Mouse (Mus musculus): ENCODE results near the gene Hspb6. TPM values are rescaled to one million over a fixed set of nuclear protein-coding genes. Genes with fewer than 3 reads are reported as not detected.

The Hspb6 gene
- polyA plus RNA-seq, 1 experiment: 74.3 TPM

DNA sequence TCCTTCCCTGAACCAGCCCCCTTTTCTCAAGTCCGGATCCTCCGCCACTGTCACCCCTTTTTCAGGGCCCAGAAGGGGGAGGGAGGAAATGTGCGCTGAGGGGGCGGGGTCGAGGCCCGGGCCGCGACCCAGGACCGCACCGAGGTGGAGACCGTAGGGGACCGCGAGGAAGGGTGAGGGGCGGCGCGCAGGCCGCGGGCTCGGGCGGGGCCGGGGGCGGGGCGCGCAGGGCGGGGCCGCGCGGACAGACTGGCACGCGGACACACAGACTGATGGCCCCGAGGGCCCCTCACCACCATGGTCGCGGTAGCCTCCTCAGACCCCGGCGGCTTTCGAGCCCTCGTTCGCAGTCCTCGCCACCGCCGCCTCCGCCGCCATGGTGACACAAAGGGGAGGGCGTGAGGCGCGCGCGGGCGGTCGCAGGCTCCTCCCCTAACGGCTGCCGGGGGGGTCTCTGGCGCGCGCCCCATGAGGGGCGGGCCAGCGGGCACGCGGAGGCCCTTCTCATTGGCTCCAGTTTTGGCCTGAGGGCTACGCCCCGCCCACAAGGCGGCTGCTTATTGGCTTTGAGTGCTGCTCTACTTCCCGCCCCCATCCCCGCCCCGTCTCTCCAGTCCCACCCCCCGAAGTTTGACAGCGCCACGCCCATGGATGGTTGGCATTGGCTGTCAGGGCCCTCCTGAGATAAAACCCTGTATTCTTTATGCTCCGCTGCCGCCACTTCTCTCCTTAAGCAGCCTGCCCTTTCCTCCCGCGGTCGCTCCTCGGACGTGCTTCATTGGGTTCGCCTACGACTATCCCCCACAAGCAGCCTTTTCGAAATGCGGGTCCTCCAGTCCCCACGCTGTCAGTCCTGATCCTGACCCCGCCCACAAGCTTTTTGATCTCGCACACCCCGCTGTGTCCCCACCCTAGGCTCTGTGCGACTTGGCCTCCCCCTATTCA is 17.1 kb upstream of the Hspb6 start, which contains the start of gene Arhgap33:
Gene Arhgap33 (minus strand): TSS at position 428 of the 945 bp plus-strand sequence.
- peaks cover 3% of the 10 kb centered on the region for H3K36me3 ChIP-seq (ENCODE audit: control insufficient read depth, insufficient read depth, low read length)
- H3K4me1 ChIP-seq (ENCODE audit: control insufficient read depth, insufficient read depth, low read length): peaks cover 17% of the 10 kb centered on the region
- H3K4me3 ChIP-seq (ENCODE audit: control insufficient read depth, low read depth, low read length): peak within 1 kb of the TSS; percentile 95
- H3K27me3 ChIP-seq (ENCODE audit: control insufficient read depth, insufficient read depth, low read length): no peaks in the 10 kb centered on the region
- H3K27ac ChIP-seq (ENCODE audit: control insufficient read depth, insufficient read depth, low read depth, low read length): peak within 1 kb of the TSS; percentile 91
- TF ChIP-seq CTCF (IDR thresholded peaks at IDR 0.05; ENCODE audit: control insufficient read depth, insufficient read depth, insufficient replicate concordance, low read depth, low read length) (no peak), POLR2A (IDR thresholded peaks at IDR 0.05; ENCODE audit: control insufficient read depth, low read depth, low read length) (0 out of 2 replicates have a peak, but pooled peaks have one; percentile 35)

DNA sequence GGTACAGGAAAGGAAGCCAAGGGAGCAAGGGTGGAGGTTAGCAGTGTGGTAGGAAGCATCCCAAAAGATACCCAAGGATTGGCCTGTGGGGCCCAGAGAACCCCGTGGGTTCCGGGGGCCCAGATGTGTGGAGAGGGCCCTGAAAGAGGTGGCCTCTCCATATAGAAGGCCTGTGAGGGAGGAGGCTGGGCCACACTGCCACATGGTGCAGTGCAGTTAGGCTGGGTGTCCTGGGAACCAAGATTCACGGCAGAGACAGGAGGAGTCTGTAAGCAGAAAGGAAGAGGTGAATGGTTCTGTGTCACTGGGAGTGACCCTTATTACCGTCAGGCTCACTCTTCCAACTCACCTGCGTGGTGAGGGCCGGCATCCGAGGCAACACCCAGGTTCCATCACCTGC is 11.4 kb upstream of the Hspb6 start:
- Histone ChIP-seq H3K36me3 (ENCODE audit: control insufficient read depth, insufficient read depth, low read length) (no peaks in the 10 kb centered on the region), H3K4me3 (ENCODE audit: control insufficient read depth, low read depth, low read length) (no peak overlapping the region)
- TF ChIP-seq CTCF (IDR thresholded peaks at IDR 0.05; ENCODE audit: control insufficient read depth, insufficient read depth, insufficient replicate concordance, low read depth, low read length) (no peak), POLR2A (IDR thresholded peaks at IDR 0.05; ENCODE audit: control insufficient read depth, low read depth, low read length) (no peak)

DNA sequence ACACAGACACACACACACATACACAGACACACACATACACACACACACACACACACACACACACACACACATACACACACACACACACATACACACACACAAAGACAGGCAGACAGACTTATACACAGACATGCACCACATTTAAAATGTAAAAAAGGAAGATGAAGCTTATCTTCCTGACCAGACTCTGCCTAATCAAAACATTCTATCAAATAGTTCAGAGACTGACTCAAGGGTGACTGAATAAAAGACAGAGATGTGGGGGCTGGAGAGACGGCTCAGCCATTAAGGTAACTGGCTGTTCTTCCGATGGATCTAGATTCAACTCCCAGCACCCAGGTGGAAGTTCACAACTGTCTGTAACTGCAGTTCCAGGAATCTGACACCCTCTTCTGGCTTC is 7.7 kb upstream of the Hspb6 start:
- no peaks in the 10 kb centered on the region for H3K36me3 ChIP-seq (ENCODE audit: control insufficient read depth, insufficient read depth, low read length)

More for the DNA sequence above, 11.4 kb upstream of the Hspb6 start:
- Histone ChIP-seq H3K27me3 (ENCODE audit: control insufficient read depth, insufficient read depth, low read length) (no peaks in the 10 kb centered on the region), H3K27ac (ENCODE audit: control insufficient read depth, insufficient read depth, low read depth, low read length) (no peak overlapping the region), H3K4me1 (ENCODE audit: control insufficient read depth, insufficient read depth, low read length) (peaks cover 3% of the 10 kb centered on the region)

DNA sequence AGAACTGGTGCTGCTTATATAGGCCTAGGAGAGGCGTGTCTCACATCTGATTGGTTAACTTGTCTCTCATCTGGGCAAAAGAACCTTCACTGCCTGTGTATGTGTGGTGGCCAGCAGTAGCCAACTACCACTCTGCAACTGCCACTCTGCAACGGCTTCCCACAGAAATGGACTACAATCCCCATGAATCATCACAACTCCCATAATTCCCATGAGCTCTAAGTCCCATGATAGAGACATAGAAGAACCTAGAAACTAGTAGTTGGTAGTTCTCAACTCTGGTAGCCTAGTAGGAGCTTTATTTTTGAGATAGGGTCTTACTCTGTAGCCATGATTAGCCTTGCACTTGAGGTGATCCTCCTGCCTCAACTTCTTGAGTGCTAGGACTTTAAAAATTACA is 2.1 kb upstream of the Hspb6 start:
- H3K27ac ChIP-seq (ENCODE audit: control insufficient read depth, insufficient read depth, low read depth, low read length): no peak overlapping the region
- no peaks in the 10 kb centered on the region for H3K27me3 ChIP-seq (ENCODE audit: control insufficient read depth, insufficient read depth, low read length)
- H3K36me3 ChIP-seq (ENCODE audit: control insufficient read depth, insufficient read depth, low read length): no peaks in the 10 kb centered on the region
- no peak for TF ChIP-seq CTCF (IDR thresholded peaks at IDR 0.05; ENCODE audit: control insufficient read depth, insufficient read depth, insufficient replicate concordance, low read depth, low read length)
- TF ChIP-seq POLR2A (IDR thresholded peaks at IDR 0.05; ENCODE audit: control insufficient read depth, low read depth, low read length): no peak
- H3K4me1 ChIP-seq (ENCODE audit: control insufficient read depth, insufficient read depth, low read length): peaks cover 18% of the 10 kb centered on the region
- no peak overlapping the region for H3K4me3 ChIP-seq (ENCODE audit: control insufficient read depth, low read depth, low read length)

More for the DNA sequence above, 7.7 kb upstream of the Hspb6 start:
- no peak for TF ChIP-seq POLR2A (IDR thresholded peaks at IDR 0.05; ENCODE audit: control insufficient read depth, low read depth, low read length)
- TF ChIP-seq CTCF (IDR thresholded peaks at IDR 0.05; ENCODE audit: control insufficient read depth, insufficient read depth, insufficient replicate concordance, low read depth, low read length): no peak
- no peak overlapping the region for H3K27ac ChIP-seq (ENCODE audit: control insufficient read depth, insufficient read depth, low read depth, low read length)
- H3K4me3 ChIP-seq (ENCODE audit: control insufficient read depth, low read depth, low read length): no peak overlapping the region
- peaks cover 3% of the 10 kb centered on the region; the same call in 1 of the 2 replicates for H3K4me1 ChIP-seq (ENCODE audit: control insufficient read depth, insufficient read depth, low read length)
- no peaks in the 10 kb centered on the region for H3K27me3 ChIP-seq (ENCODE audit: control insufficient read depth, insufficient read depth, low read length)

DNA sequence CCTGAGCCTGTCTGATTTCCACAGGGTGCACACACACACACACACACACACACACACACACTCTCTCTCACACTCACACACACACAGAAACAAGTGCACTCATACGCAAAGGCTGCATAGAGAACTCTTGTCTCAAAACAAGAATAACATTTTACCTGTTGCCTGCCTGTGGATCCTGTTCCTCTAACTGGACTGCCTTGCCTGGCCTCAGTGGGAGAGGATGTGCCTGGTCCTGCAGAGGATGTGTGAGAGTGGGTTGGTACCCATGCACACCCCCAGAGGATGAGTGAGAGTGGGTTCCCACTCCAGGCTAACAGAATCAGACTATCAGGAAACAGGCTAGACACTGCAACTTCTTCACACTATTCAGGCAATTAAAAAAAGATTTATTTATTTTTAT is 1.4 kb upstream of the Hspb6 start:
- Histone ChIP-seq H3K4me3 (ENCODE audit: control insufficient read depth, low read depth, low read length) (peak overlapping the region; percentile 31; the same call in 1 of the 2 replicates), H3K36me3 (ENCODE audit: control insufficient read depth, insufficient read depth, low read length) (no peaks in the 10 kb centered on the region), H3K4me1 (ENCODE audit: control insufficient read depth, insufficient read depth, low read length) (peaks cover 20% of the 10 kb centered on the region), H3K27ac (ENCODE audit: control insufficient read depth, insufficient read depth, low read depth, low read length) (no peak overlapping the region), H3K27me3 (ENCODE audit: control insufficient read depth, insufficient read depth, low read length) (no peaks in the 10 kb centered on the region)
- no peak for TF ChIP-seq POLR2A (IDR thresholded peaks at IDR 0.05; ENCODE audit: control insufficient read depth, low read depth, low read length)
- TF ChIP-seq CTCF (IDR thresholded peaks at IDR 0.05; ENCODE audit: control insufficient read depth, insufficient read depth, insufficient replicate concordance, low read depth, low read length): no peak

DNA sequence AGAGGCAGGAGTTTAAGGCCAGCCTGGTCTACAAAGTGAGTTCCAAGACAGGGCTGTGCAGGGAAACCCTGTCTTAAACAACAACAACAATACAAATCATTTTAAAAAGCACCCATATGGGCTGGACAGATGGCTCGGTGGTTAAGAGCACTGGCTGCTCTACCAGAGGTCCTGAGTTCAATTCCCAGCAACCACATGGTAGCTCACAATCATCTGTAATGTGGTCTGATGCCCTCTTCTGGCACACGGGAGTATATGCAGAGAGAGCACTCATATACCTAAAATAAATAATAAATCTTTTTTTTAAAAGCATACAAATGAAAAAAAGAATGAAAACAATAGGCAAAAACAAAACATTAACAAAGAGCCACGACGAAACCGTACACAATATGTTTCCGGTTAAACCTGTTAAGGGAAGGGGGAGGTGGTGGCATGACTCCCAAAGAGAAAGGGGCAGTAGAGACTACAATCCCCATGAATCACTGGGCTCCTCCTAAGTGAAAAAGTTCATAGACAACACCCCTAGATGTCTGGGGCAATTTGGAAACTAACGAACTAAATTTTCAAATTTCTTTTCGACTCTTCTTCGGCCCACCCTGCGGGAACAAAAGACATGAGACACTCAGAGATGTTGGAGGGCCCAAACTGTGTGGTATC is 405 bp upstream of the Hspb6 start:
- Histone ChIP-seq H3K4me3 (ENCODE audit: control insufficient read depth, low read depth, low read length) (peak overlapping the region; percentile 100), H3K27me3 (ENCODE audit: control insufficient read depth, insufficient read depth, low read length) (no peaks in the 10 kb centered on the region), H3K4me1 (ENCODE audit: control insufficient read depth, insufficient read depth, low read length) (peaks cover 21% of the 10 kb centered on the region), H3K36me3 (ENCODE audit: control insufficient read depth, insufficient read depth, low read length) (no peaks in the 10 kb centered on the region), H3K27ac (ENCODE audit: control insufficient read depth, insufficient read depth, low read depth, low read length) (peak overlapping the region; percentile 100)
- TF ChIP-seq POLR2A (IDR thresholded peaks at IDR 0.05; ENCODE audit: control insufficient read depth, low read depth, low read length) (no peak), CTCF (IDR thresholded peaks at IDR 0.05; ENCODE audit: control insufficient read depth, insufficient read depth, insufficient replicate concordance, low read depth, low read length) (no peak)

DNA sequence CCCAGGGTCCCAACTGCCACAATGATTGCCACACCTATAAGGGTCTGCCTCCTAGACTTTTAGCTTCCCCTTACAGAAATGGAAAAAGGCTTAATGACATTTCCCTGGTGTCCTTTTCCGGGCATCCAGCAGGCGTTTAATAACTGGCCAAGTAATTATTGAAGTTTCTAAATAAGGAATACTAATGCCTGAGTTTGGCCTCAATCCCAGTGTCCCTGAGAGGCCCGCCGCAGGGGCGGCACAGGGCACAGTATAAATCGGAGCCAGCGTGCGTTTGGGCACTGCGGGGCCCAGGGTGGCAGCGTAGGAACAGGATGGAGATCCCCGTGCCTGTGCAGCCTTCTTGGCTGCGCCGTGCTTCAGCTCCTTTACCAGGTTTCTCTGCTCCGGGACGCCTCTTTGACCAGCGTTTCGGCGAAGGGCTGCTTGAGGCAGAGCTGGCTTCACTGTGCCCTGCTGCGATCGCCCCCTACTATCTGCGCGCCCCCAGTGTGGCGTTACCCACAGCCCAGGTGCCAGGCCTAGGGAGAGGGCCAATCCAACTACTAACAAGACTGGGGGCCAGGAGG is 1.1 kb downstream of the Hspb6 start:
- Histone ChIP-seq H3K27ac (ENCODE audit: control insufficient read depth, insufficient read depth, low read depth, low read length) (peak overlapping the region; percentile 100), H3K36me3 (ENCODE audit: control insufficient read depth, insufficient read depth, low read length) (no peaks in the 10 kb centered on the region; the same call in 1 of the 2 replicates), H3K4me1 (ENCODE audit: control insufficient read depth, insufficient read depth, low read length) (peaks cover 25% of the 10 kb centered on the region), H3K27me3 (ENCODE audit: control insufficient read depth, insufficient read depth, low read length) (no peaks in the 10 kb centered on the region), H3K4me3 (ENCODE audit: control insufficient read depth, low read depth, low read length) (peak overlapping the region; percentile 100)
- TF ChIP-seq CTCF (IDR thresholded peaks at IDR 0.05; ENCODE audit: control insufficient read depth, insufficient read depth, insufficient replicate concordance, low read depth, low read length) (no peak), POLR2A (IDR thresholded peaks at IDR 0.05; ENCODE audit: control insufficient read depth, low read depth, low read length) (no peak)

All from testis, adult 2 months (tissue).